Mouse (Mus musculus) kidney, embryonic 16.5 days (tissue): ENCODE results near the gene Hoxa9. TPM values are rescaled to one million over a fixed set of nuclear protein-coding genes. Genes with fewer than 3 reads are reported as not detected.
A peak's percentile ranks its signal among the peaks of the same experiment; 100 is the strongest.

Experiments
- ATAC-seq: fragments of 200-750 bp; cut with Nextera tagmentation; 2 replicates; pipeline ENCODE4 v1.8.0; 2017; ENCODE audit warnings: moderate TSS enrichment; ENCODE audit not compliant: low FRiP score, low TSS enrichment
- H3K27ac ChIP-seq: fragments of 300-500 bp; sonication (generic); 2 replicates; pipeline ENCODE4 v1.5.1; 2014; ENCODE audit warnings: low read length
- H3K27me3 ChIP-seq: fragments of 300-500 bp; sonication (generic); 2 replicates; pipeline ENCODE4 v1.6.1; 2014; ENCODE audit warnings: low read length, control low read depth, mixed read lengths; ENCODE audit not compliant: insufficient read depth
- H3K36me3 ChIP-seq: fragments of 300-500 bp; sonication (generic); 2 replicates; pipeline ENCODE4 v1.6.1; 2014; ENCODE audit warnings: low read length, control low read depth, mixed read lengths; ENCODE audit not compliant: insufficient read depth
- H3K4me1 ChIP-seq: fragments of 300-500 bp; sonication (generic); 2 replicates; pipeline ENCODE4 v1.6.1; 2014; ENCODE audit warnings: low read length, control low read depth, mixed read lengths; ENCODE audit not compliant: insufficient read depth
- H3K4me2 ChIP-seq: fragments of 300-500 bp; sonication (generic); replicated peaks from 2 replicates; pipeline ENCODE4 v1.6.1; 2014; ENCODE audit warnings: low read depth, low read length
- H3K4me3 ChIP-seq: fragments of 300-500 bp; sonication (generic); 2 replicates; pipeline ENCODE4 v1.5.1; 2014; ENCODE audit warnings: mild to moderate bottlenecking, low read length
- H3K9ac ChIP-seq: fragments of 300-500 bp; sonication (generic); replicated peaks from 2 replicates; pipeline ENCODE4 v1.6.1; 2014; ENCODE audit warnings: low read length
- H3K9me3 ChIP-seq: fragments of 300-500 bp; sonication (generic); 2 replicates; pipeline ENCODE4 v1.6.1; 2016; ENCODE audit warnings: low read length, control low read depth
- WGBS: fragments of 180-500 bp; shearing (Covaris S2); extraction: QIAGEN DNeasy Blood & Tissue Kit; methylation state at CpG from one replicate; pipeline ENCODE4 v1.1.7; 2014; 5-methylcytosine and 5-hydroxymethylcytosine counted together
- polyA plus RNA-seq: library from polyadenylated mRNA; unstranded; fragments of >200 nt; fragmentation: Nextera tagmentation; extraction: Ambion mirVana; gene quantifications from 2 replicates; pipeline ENCODE4 v1.2.1, GENCODE M21; 2015

Hoxa9 gene
- polyA plus RNA-seq, 1 experiment from 2014 or later: 56.6 TPM

GRCm38 (mm10) chr6:52232568-52232965 lies 1.7 kb upstream of the Hoxa9 start:
- Histone ChIP-seq H3K27ac (peak overlapping the region; percentile 86), H3K4me2 (peak overlapping the region; percentile 84)

GRCm38 (mm10) chr6:52231885-52232567 lies 1.1 kb upstream of the Hoxa9 start:
- H3K4me1 ChIP-seq: peaks cover 33% of the 10 kb centered on the region
- peak overlapping the region; percentile 84 for H3K4me2 ChIP-seq
- WGBS: under 1% methylated on average over 18 of the region's 18 CpGs
- no peak for ATAC-seq
- peak overlapping the region; percentile 86 for H3K27ac ChIP-seq
- no peaks in the 10 kb centered on the region for H3K9me3 ChIP-seq
- H3K27me3 ChIP-seq: no peaks in the 10 kb centered on the region
- H3K4me3 ChIP-seq: peak overlapping the region; percentile 83
- peak overlapping the region; percentile 99 for H3K9ac ChIP-seq
- H3K36me3 ChIP-seq: peaks cover 7% of the 10 kb centered on the region; the same call in 1 of the 2 replicates

More at GRCm38 (mm10) chr6:52232568-52232965, 1.7 kb upstream of the Hoxa9 start:
- H3K4me3 ChIP-seq: peak overlapping the region; percentile 83
- ATAC-seq: no peak
- peak overlapping the region; percentile 99 for H3K9ac ChIP-seq
- under 1% methylated on average over 18 of the region's 18 CpGs for WGBS
- peaks cover 7% of the 10 kb centered on the region; the same call in 1 of the 2 replicates for H3K36me3 ChIP-seq
- no peaks in the 10 kb centered on the region for H3K9me3 ChIP-seq
- peaks cover 30% of the 10 kb centered on the region for H3K4me1 ChIP-seq
- H3K27me3 ChIP-seq: no peaks in the 10 kb centered on the region

- peak overlapping the region; percentile 69 for H3K4me3 ChIP-seq
- ATAC-seq: no peak
- H3K9ac ChIP-seq: peak overlapping the region; percentile 91
- peak overlapping the region; percentile 83 for H3K4me2 ChIP-seq
- peaks cover 11% of the 10 kb centered on the region for H3K4me1 ChIP-seq
- no peaks in the 10 kb centered on the region for H3K9me3 ChIP-seq
- peaks cover 7% of the 10 kb centered on the region; the same call in 1 of the 2 replicates for H3K36me3 ChIP-seq
- WGBS: under 1% methylated on average over 43 of the region's 44 CpGs
- no peaks in the 10 kb centered on the region for H3K27me3 ChIP-seq
- H3K27ac ChIP-seq: peak overlapping the region; percentile 97
These were observed 1.1 kb downstream of the Hoxa9 start for GRCm38 (mm10) chr6:52229558-52230416.

- under 1% methylated on average over 38 of the region's 38 CpGs for WGBS
- peak overlapping the region; percentile 83 for H3K4me2 ChIP-seq
- no peaks in the 10 kb centered on the region for H3K27me3 ChIP-seq
- H3K4me3 ChIP-seq: peak overlapping the region; percentile 69
- H3K9ac ChIP-seq: peak overlapping the region; percentile 91
- no peaks in the 10 kb centered on the region for H3K9me3 ChIP-seq
- H3K36me3 ChIP-seq: peaks cover 12% of the 10 kb centered on the region; the same call in 1 of the 2 replicates
- peak overlapping the region; percentile 97 for H3K27ac ChIP-seq
- H3K4me1 ChIP-seq: peaks cover 10% of the 10 kb centered on the region
- no peak for ATAC-seq
These were observed 2.1 kb downstream of the Hoxa9 start for GRCm38 (mm10) chr6:52228475-52229465.

- peak overlapping the region; percentile 85 for H3K9ac ChIP-seq
- WGBS: 2% methylated on average over 11 of the region's 11 CpGs
- H3K4me2 ChIP-seq: peak overlapping the region; percentile 81
- H3K4me1 ChIP-seq: peaks cover 10% of the 10 kb centered on the region
- peak overlapping the region; percentile 63 for H3K4me3 ChIP-seq
- no peaks in the 10 kb centered on the region for H3K27me3 ChIP-seq
- peak overlapping the region; percentile 97 for H3K27ac ChIP-seq
- no peak for ATAC-seq
- no peaks in the 10 kb centered on the region for H3K9me3 ChIP-seq
- H3K36me3 ChIP-seq: peaks cover 13% of the 10 kb centered on the region; the same call in 1 of the 2 replicates
These were observed 3.2 kb downstream of the Hoxa9 start for GRCm38 (mm10) chr6:52227470-52228222.

GRCm38 (mm10) chr6:52226569-52227257 lies 4.2 kb downstream of the Hoxa9 start:
- WGBS: 2% methylated on average over 26 of the region's 26 CpGs
- peak; percentile 36 for ATAC-seq
- Histone ChIP-seq H3K9ac (peak overlapping the region; percentile 85), H3K9me3 (no peaks in the 10 kb centered on the region), H3K4me2 (peak overlapping the region; percentile 81), H3K4me3 (peak overlapping the region; percentile 63), H3K4me1 (peaks cover 17% of the 10 kb centered on the region), H3K27me3 (no peaks in the 10 kb centered on the region), H3K27ac (peak overlapping the region; percentile 97), H3K36me3 (0 out of 2 replicates have a peak, but pooled peaks cover 7% of the 10 kb centered on the region)

GRCm38 (mm10) chr6:52225612-52226568 lies 5.0 kb downstream of the Hoxa9 start:
- peak; percentile 52 for ATAC-seq
- under 1% methylated on average over 69 of the region's 69 CpGs for WGBS
- H3K9ac ChIP-seq: peak overlapping the region; percentile 85
- H3K36me3 ChIP-seq: 0 out of 2 replicates have a peak, but pooled peaks cover 7% of the 10 kb centered on the region
- no peaks in the 10 kb centered on the region for H3K9me3 ChIP-seq
- H3K27ac ChIP-seq: peak overlapping the region; percentile 97
- H3K4me1 ChIP-seq: peaks cover 17% of the 10 kb centered on the region
- H3K4me2 ChIP-seq: peak overlapping the region; percentile 81
- no peaks in the 10 kb centered on the region for H3K27me3 ChIP-seq
- H3K4me3 ChIP-seq: peak overlapping the region; percentile 63
